Mouse (Mus musculus) liver, embryonic 12.5 days (tissue): ENCODE measurements around the gene Ecsit. TPM values are rescaled to one million over a fixed set of nuclear protein-coding genes. Genes with fewer than 3 reads are reported as not detected.
"Not testable (repeated sequence)": the region's sequence is repeated elsewhere in the genome, so short reads cannot be mapped to it uniquely, and the experiment has no call there.

Experiments used
- ATAC-seq: fragments of 200-750 bp; cut with Nextera tagmentation; 2 replicates; pipeline ENCODE4 v1.8.0; 2017; ENCODE audit warnings: moderate number of reproducible peaks, mild to moderate bottlenecking, moderate library complexity
- H3K27ac ChIP-seq: fragments of 300-500 bp; sonication (generic); 2 replicates; pipeline ENCODE4 v1.5.1; 2016; ENCODE audit warnings: mild to moderate bottlenecking
- H3K27me3 ChIP-seq: fragments of 300-500 bp; sonication (generic); replicated peaks from 2 replicates; pipeline ENCODE4 v1.6.1; 2016; ENCODE audit warnings: mild to moderate bottlenecking, moderate library complexity
- H3K36me3 ChIP-seq: fragments of 300-500 bp; sonication (generic); 2 replicates; pipeline ENCODE4 v1.6.1; 2016; ENCODE audit warnings: mild to moderate bottlenecking, moderate library complexity
- H3K4me1 ChIP-seq: fragments of 300-500 bp; sonication (generic); 2 replicates; pipeline ENCODE4 v1.6.1; 2016
- H3K4me2 ChIP-seq: fragments of 300-500 bp; sonication (generic); 2 replicates; pipeline ENCODE4 v1.6.1; 2016; ENCODE audit warnings: mild to moderate bottlenecking, moderate library complexity
- H3K4me3 ChIP-seq: fragments of 300-500 bp; sonication (generic); 2 replicates; pipeline ENCODE4 v1.5.1; 2016; ENCODE audit warnings: mild to moderate bottlenecking, moderate library complexity
- H3K9ac ChIP-seq: fragments of 300-500 bp; sonication (generic); 2 replicates; pipeline ENCODE4 v1.6.1; 2016; ENCODE audit warnings: mild to moderate bottlenecking, moderate library complexity
- H3K9me3 ChIP-seq: fragments of 300-500 bp; sonication (generic); replicated peaks from 2 replicates; pipeline ENCODE4 v1.6.1; 2016; ENCODE audit warnings: mild to moderate bottlenecking, moderate library complexity
- WGBS: fragments of 180-500 bp; shearing (Covaris S2); methylation state at CpG from one replicate; pipeline ENCODE4 v1.1.7; 2016; ENCODE audit not compliant: insufficient replicate concordance; 5-methylcytosine and 5-hydroxymethylcytosine counted together
- polyA plus RNA-seq: library from polyadenylated mRNA; unstranded; fragments of >200 nt; fragmentation: Nextera tagmentation; extraction: Ambion mirVana; gene quantifications from 2 replicates; pipeline ENCODE4 v1.2.1, GENCODE M21; 2016

Ecsit gene
- polyA plus RNA-seq, 1 experiment from 2014 or later = 40.6 TPM

- peaks cover 25% of the 10 kb centered on the region for H3K4me1 ChIP-seq
- no peaks in the 10 kb centered on the region for H3K9me3 ChIP-seq
- H3K36me3 ChIP-seq = peaks cover 12% of the 10 kb centered on the region
- H3K4me2 ChIP-seq = no peak overlapping the region
- H3K27me3 ChIP-seq = no peaks in the 10 kb centered on the region
- 73% methylated on average over 2 of the region's 2 CpGs for WGBS
- ATAC-seq = no peak
- H3K27ac ChIP-seq = no peak overlapping the region
- H3K9ac ChIP-seq = no peak overlapping the region
- H3K4me3 ChIP-seq = no peak overlapping the region
Measured at GRCm38 (mm10) chr9:22087034-22087618, 1.9 kb upstream of the Ecsit start.

- no peaks in the 10 kb centered on the region for H3K27me3 ChIP-seq
- H3K9ac ChIP-seq = peak overlapping the region; percentile 83
- no peak for ATAC-seq
- peaks cover 12% of the 10 kb centered on the region for H3K36me3 ChIP-seq
- 84% methylated on average over 6 of the region's 6 CpGs for WGBS
- peak overlapping the region; percentile 75; the same call in 1 of the 2 replicates for H3K27ac ChIP-seq
- H3K9me3 ChIP-seq = no peaks in the 10 kb centered on the region
- H3K4me1 ChIP-seq = peaks cover 25% of the 10 kb centered on the region
- H3K4me2 ChIP-seq = peak overlapping the region; percentile 90
- peak overlapping the region; percentile 84 for H3K4me3 ChIP-seq
Measured at GRCm38 (mm10) chr9:22086012-22086411, 774 bp upstream of the Ecsit start.

DNA sequence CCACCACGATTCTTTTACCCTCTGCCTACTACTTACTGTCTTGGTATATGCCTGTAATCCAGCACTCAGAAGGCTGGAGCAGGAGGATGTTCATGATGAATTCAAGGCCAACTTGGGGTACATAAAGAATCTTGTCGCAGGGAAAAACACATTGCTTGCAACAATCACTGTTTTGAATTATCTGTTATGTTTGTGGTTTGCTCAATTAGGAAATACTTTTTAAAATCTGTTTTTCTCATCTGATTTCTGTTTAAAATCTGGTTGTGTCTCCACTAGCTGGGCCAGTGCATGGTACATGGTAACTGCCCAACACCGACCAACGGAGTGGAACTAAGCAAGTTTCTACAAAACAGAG lies 594 bp downstream of the Ecsit start:
- WGBS = 23% methylated on average over 4 of the region's 4 CpGs

DNA sequence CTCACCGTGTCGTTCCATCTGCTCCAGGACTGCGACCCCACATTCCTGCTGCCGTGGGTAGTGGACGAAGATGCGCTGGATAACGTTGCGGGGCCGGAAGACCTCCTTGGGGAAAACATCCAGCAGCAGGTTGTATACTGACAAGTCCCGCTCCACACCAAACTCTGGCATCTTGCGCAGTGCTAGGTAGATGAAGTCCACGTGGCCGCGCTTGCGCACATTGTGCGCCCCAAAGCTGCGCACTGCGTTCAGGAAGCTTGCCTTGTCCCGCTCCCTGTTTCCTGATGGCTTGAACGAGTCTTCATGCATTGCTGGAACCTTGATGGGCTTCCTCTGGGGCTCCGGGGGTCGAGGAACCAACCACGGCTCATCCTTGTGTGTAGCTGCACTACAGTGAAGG lies 9.0 kb downstream of the Ecsit start:
- Histone ChIP-seq H3K27ac (no peak overlapping the region), H3K9ac (no peak overlapping the region), H3K4me3 (no peak overlapping the region), H3K4me2 (no peak overlapping the region), H3K4me1 (0 out of 2 replicates have a peak, but pooled peaks cover 3% of the 10 kb centered on the region), H3K9me3 (no peaks in the 10 kb centered on the region), H3K27me3 (no peaks in the 10 kb centered on the region), H3K36me3 (peaks cover 71% of the 10 kb centered on the region)
- WGBS = 89% methylated on average over 23 of the region's 23 CpGs
- no peak for ATAC-seq

More for the DNA sequence above, 594 bp downstream of the Ecsit start:
- no peaks in the 10 kb centered on the region for H3K27me3 ChIP-seq
- peaks cover 25% of the 10 kb centered on the region for H3K4me1 ChIP-seq
- ATAC-seq = no peak
- 0 out of 2 replicates have a peak overlapping the region, but pooled peaks have one; percentile 61 for H3K27ac ChIP-seq
- H3K4me3 ChIP-seq = peak overlapping the region; percentile 84
- peaks cover 21% of the 10 kb centered on the region for H3K36me3 ChIP-seq
- no peaks in the 10 kb centered on the region for H3K9me3 ChIP-seq
- H3K9ac ChIP-seq = peak overlapping the region; percentile 83
- peak overlapping the region; percentile 90 for H3K4me2 ChIP-seq

- H3K4me1 ChIP-seq, H3K27me3 ChIP-seq, ATAC-seq, H3K9me3 ChIP-seq, H3K4me3 ChIP-seq, H3K9ac ChIP-seq, H3K27ac ChIP-seq, H3K4me2 ChIP-seq: not testable (repeated sequence)
- H3K36me3 ChIP-seq = peaks cover 71% of the 10 kb centered on the region
- 67% methylated on average over 5 of the region's 5 CpGs for WGBS
Measured at GRCm38 (mm10) chr9:22075778-22076177, 9.5 kb downstream of the Ecsit start.

DNA sequence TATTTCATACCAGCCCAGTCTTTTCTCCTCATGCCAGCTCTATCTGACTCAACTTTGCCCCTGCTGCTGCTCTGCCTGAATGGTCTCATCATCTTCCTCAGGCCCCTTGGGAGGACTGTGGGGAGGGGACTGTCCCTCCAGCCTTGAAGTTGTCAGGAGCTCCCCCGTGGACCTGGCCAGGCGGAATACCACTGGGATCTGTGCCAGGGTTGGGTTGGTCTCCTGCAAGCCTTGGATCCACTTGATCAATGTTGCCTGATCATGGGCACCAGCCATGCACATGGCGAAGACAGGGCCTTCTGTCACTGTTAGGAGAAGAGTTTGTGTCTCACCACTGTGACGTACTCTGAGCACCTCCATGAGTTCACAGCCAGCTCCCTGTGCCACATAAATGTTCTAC lies 13.0 kb downstream of the Ecsit start:
- H3K4me3 ChIP-seq = no peak overlapping the region
- H3K4me1 ChIP-seq = peaks cover 16% of the 10 kb centered on the region
- H3K9me3 ChIP-seq = no peaks in the 10 kb centered on the region
- H3K27ac ChIP-seq = no peak overlapping the region
- H3K36me3 ChIP-seq = peaks cover 61% of the 10 kb centered on the region
- 95% methylated on average over 4 of the region's 4 CpGs for WGBS
- H3K9ac ChIP-seq = no peak overlapping the region
- H3K4me2 ChIP-seq = 0 out of 2 replicates have a peak overlapping the region, but pooled peaks have one; percentile 78
- no peak for ATAC-seq
- no peaks in the 10 kb centered on the region for H3K27me3 ChIP-seq

DNA sequence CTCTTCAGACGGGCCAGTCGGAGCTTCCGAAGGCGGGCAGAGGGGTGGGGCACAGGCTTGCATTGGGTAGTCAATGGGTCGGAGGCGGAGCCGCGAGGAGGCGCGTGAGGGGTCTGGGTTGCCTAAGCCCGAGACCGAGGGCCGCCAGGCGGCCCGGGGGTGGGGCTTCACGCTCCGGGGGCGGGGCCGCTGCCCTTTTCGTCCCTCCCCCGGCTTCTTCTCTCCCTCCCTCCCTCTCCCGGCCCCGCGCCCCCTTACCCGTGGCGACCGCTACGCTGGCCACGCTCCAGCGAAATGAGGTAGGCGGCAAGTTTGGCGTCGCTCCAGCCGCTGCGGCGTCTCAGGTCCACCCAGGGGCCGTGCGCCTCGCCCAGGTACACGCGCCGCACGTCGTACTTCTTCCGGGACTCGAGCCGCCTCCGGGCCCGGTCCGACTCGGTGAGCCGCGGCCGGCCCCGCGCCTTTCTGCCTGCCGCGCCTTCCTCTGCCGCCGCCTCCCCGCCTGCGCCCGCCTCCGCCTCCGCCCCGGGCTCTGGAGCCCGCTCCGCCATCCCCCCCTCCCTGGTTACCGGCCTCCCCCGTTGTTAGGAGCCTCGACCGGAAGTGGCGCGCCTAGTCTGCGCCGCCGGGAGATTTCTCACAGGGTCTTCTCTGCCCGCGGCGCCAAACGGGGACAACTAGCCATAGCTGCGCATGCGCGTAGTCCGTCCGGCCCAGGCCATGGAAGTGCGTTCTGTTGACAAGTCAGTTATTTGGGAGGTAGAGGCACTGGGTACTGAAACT lies 14.3 kb downstream of the Ecsit start, which contains the start of the genes Gm49318 and Zfp653:
Gene Gm49318, minus strand, starts transcription at position 469 of the 783 bp plus-strand sequence.
Gene Zfp653, minus strand, starts transcription at position 586 of the 783 bp plus-strand sequence.
- Histone ChIP-seq H3K27me3 (no peaks in the 10 kb centered on the region), H3K4me3 (peak within 1 kb of the TSS; percentile 90), H3K9ac (peak within 1 kb of the TSS; percentile 90), H3K9me3 (no peaks in the 10 kb centered on the region), H3K36me3 (peaks cover 58% of the 10 kb centered on the region), H3K4me1 (peaks cover 16% of the 10 kb centered on the region), H3K27ac (peak within 1 kb of the TSS; percentile 95), H3K4me2 (peak within 1 kb of the TSS; percentile 78)
- under 1% methylated on average over 71 of the region's 87 CpGs for WGBS
- peak; percentile 95 for ATAC-seq

GRCm38 (mm10) chr9:22069881-22070553 lies 15.2 kb downstream of the Ecsit start:
- ATAC-seq = no peak
- Histone ChIP-seq H3K27ac (peak overlapping the region; percentile 95), H3K4me3 (peak overlapping the region; percentile 90), H3K4me2 (peak overlapping the region; percentile 78), H3K9me3 (no peaks in the 10 kb centered on the region), H3K4me1 (peaks cover 16% of the 10 kb centered on the region), H3K27me3 (no peaks in the 10 kb centered on the region), H3K36me3 (peaks cover 63% of the 10 kb centered on the region), H3K9ac (peak overlapping the region; percentile 90)
- 71% methylated on average over 4 of the region's 4 CpGs for WGBS

- 71% methylated on average over 5 of the region's 5 CpGs for WGBS
- no peak overlapping the region for H3K27ac ChIP-seq
- no peaks in the 10 kb centered on the region for H3K27me3 ChIP-seq
- no peak overlapping the region for H3K9ac ChIP-seq
- H3K4me3 ChIP-seq = no peak overlapping the region
- H3K36me3 ChIP-seq = peaks cover 64% of the 10 kb centered on the region
- H3K4me1 ChIP-seq = peaks cover 16% of the 10 kb centered on the region
- H3K4me2 ChIP-seq = no peak overlapping the region
- no peaks in the 10 kb centered on the region for H3K9me3 ChIP-seq
- no peak for ATAC-seq
Measured at GRCm38 (mm10) chr9:22067195-22067594, 18.0 kb downstream of the Ecsit start.

DNA sequence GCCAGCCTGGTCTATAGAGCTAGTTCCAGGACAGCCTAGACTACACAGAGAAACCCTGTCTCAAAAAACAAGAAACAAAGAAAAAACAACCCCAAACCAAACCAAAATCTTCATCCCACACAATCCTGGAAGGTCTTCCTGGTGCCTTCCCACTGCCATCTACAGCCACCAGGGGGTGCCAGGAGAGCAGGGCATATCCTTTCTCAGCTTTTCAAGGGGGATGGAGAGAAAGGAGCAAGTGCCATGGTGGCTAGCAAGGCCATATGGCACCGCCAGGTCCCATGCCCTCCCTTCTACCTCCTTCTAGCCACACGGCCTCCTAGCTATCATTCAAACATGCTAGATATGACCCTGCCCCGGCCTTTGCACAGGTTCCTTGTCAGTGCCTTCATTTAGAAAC lies 18.8 kb downstream of the Ecsit start:
- Histone ChIP-seq H3K9me3 (no peaks in the 10 kb centered on the region), H3K27me3 (no peaks in the 10 kb centered on the region), H3K4me3 (no peak overlapping the region), H3K27ac (no peak overlapping the region), H3K36me3 (peaks cover 68% of the 10 kb centered on the region), H3K4me1 (peaks cover 13% of the 10 kb centered on the region), H3K4me2 (no peak overlapping the region), H3K9ac (no peak overlapping the region)
- WGBS = 64% methylated on average over 3 of the region's 3 CpGs
- no peak for ATAC-seq

DNA sequence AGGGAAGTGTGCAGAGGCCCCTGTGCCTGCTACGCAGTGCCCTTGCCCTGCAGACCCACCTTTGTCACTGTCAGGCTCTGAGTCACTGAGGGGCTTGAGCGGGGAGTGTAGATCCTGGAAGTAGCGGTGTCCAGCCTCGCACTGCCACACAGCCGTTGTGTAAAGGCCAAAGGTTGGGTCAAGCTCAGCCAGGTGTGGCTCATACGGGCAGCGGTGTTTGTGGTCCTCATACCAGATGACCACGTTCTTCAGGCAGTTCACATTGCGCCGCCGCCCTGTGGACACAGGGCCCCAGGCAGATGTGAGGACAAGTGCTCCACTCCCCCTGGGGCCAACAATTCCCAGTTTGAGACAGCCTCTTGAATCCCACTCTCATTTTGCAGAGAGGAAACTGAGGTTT lies 19.6 kb downstream of the Ecsit start:
- Histone ChIP-seq H3K4me2 (no peak overlapping the region), H3K4me1 (peaks cover 13% of the 10 kb centered on the region), H3K27ac (0 out of 2 replicates have a peak overlapping the region, but pooled peaks have one; percentile 28), H3K36me3 (peaks cover 76% of the 10 kb centered on the region), H3K4me3 (no peak overlapping the region), H3K9me3 (no peaks in the 10 kb centered on the region), H3K27me3 (no peaks in the 10 kb centered on the region), H3K9ac (no peak overlapping the region)
- 84% methylated on average over 11 of the region's 11 CpGs for WGBS
- peak; percentile 6; the same call in 1 of the 2 replicates for ATAC-seq

GRCm38 (mm10) chr9:22064341-22064740 lies 20.9 kb downstream of the Ecsit start:
- WGBS = 72% methylated on average over 3 of the region's 3 CpGs

More at GRCm38 (mm10) chr9:22064341-22064740, 20.9 kb downstream of the Ecsit start:
- H3K36me3 ChIP-seq = peaks cover 82% of the 10 kb centered on the region
- H3K4me2 ChIP-seq = no peak overlapping the region
- no peak overlapping the region for H3K4me3 ChIP-seq
- no peaks in the 10 kb centered on the region for H3K27me3 ChIP-seq
- H3K4me1 ChIP-seq = peaks cover under 1% of the 10 kb centered on the region
- H3K27ac ChIP-seq = no peak overlapping the region
- H3K9me3 ChIP-seq = no peaks in the 10 kb centered on the region
- ATAC-seq = no peak
- no peak overlapping the region for H3K9ac ChIP-seq
